Mouse (Mus musculus) cerebellum, adult 11 months (tissue): ENCODE data around the gene Snx11.
"Not testable (repeated sequence)": the region's sequence is repeated elsewhere in the genome, so short reads cannot be mapped to it uniquely, and the experiment has no call there.

Experiments used
- DNase-seq: peaks from one replicate; pipeline ENCODE4 v3.0.0; 2022

Gene Snx11

DNA sequence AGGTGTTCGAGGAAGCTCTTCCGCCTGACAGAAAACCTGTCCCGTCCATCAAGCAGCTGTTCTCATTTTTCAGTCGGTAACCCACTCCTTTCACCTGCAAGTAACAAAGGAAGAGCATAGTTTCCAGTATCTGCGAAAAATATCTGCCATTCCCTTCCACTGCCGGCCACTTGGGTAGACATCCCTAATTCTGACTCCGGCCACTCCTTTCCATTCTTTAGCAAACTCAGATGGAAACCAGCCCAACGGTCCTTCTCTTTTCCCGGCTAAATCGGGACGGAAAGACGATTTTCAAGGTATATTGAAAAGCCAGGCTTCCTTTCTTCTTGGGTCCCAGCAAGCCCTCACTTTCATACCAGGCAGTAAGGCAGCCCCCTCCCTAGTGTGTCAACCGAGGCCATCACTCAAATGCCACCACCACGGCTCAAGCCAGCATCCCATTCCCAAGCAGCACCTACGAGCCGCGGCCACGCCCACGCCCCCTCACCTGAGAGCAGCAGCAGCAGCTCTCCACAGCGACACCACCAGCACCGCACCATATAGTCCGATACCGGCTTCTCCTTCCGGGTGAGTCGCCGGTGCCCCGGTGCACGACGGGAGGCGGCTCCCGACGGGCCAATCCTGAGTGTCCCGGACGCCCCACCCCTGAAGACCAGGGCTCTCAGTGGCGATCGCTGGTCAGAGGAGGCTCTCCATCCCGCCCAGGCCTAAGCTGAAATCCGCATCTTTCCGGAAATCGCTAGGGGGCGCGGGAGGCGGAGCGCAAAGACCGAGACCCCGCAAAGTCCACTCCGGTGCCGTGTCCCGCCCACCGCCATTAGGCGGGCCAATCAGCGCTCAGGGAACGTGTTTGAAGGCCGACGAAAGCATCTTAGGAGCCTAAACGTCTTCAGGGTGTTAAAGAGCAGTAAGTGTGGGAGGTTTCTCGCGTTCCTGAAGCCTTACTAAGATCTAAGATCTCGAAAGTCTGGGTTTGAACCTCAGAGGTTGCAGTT is at the start of gene Snx11:
TSS of gene Snx11 (minus strand) at position 592 of the 995 bp plus-strand sequence.
- DNase-seq = peak; percentile 100

- DNase-seq = no peak
These were observed 49.1 kb upstream of the Snx11 start for GRCm38 (mm10) chr11:96826481-96826880.

DNA sequence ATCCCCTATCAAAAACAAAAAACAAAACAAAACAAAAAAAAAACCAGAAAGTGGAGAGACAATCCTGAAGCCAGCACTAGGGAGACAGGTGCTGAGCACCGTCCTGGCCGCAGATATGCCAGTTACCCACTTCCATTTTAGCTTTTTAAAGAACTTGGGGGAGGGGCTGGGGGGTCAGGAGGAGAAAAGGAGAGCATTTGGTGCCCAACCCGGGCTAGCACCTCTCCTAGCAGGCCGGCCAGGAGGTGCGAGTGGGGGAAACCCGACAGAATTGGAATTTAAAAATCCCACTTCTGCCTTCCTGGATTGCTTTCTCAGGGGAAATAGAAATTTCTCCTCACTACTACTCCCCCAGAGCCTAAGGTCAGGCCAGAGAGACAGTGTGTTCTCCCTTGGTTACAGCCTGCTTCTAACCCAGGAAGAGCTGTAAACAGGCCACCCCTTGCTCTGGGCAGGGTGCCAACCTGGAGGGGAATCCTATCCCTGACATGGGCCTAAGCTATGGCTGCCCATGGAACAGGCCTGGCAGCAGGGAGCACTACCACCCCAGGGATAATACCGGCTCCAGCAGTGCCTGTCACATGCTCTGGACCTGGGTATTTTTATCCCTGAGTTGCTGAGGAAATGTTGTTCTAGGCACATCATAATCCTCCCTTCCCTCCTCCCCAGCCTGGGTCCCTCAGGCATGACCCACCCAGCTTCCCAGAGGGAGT is 47.6 kb upstream of the Snx11 start:
- peak; percentile 62 for DNase-seq

DNA sequence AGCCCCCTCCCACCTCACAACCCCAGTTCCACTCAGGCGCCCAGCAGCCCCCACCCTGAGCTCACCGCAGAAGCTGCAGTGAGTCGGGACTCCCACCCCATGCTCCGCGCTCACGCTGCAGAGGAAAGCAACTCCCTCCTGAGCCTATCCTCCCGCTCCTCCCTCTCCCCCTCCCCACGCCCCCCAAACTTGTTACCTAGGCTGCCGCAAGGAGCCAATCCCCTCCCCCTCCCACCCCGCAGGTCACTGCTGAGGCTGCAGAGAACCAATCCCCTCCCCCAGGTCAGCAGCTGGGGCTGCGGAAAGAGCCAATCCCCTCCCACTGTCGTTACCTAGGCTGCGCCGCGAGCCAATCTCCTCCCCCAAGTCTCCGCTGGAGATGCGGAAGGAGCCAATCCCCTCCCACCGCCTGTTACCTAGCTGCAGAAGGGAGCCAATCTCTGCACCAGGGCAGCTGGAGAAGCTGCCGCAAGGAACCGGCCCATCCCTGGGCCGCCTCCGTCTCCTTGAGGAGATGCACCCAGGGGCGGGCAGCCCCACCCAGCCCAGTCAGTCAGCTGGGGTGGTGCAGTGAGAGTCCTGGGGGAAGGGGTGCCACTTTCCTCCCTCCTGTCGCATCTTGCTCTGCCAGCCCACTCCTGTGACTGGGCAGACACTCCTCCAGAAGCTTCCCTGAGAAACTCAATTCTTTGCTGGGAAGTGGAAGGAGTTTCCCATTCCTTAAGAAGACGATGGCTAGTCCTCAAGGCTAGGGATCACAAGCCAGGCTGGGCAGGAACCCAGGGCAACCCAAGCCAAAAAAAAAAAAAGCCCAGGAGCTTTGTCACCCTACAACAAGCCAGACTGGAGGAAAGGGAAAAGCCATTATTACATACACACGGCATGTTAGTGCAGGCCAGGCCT is 46.8 kb upstream of the Snx11 start:
- DNase-seq = peak; percentile 86

DNA sequence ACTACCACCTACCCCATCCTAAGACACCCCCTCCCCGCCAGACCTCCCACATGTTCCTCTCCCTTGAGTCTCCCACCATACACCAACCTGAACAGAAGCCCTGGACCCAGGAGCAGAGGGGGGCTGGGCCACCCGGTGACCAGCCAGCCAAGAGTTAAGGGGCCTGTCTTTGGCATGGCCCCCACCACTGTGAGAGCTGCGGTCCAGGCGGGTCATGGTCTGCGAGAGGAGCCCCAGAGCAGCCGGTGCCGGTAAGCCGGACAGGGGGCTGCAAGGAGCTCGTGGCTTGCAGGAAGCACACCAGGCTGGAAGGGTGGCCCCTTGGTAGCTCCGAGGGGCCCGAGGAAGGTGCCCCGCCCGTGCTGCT is 46.1 kb upstream of the Snx11 start:
- no peak for DNase-seq

DNA sequence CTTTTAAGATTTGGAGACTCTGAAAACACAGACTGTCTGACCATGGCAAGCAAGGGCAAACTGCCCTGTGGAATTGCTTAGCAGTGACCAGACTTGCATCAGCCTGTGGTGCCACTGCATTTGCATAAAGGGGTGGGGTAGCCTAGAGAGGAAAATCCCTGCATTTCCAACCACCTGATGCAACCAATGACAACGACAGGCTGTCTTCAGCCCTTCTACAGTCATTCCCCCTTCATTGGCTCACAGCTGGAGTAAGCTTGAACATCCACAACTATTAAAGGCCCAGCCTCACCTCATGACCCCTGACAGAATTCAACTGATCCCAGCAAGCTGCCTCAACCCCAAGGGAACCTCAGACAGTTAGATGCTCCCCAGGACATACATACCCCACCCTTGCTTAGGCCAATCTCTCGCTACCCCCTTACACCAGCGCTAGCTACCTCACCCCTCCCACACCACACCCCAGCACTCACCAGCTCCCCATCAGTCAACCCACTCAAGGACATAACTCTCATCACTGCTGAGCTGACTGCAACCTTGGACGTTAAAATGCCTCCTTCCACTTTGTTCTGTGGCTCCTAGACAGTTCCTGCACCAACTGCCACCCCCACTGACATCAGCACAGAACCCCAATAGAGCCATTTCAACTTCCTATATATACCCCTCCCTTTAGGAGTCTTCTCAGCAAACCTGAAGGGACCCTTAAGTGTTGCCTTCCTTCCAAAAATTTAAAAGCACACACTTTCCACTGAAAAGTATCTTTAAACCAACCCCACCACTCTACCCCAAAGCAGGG is 45.5 kb upstream of the Snx11 start:
- no peak for DNase-seq

DNA sequence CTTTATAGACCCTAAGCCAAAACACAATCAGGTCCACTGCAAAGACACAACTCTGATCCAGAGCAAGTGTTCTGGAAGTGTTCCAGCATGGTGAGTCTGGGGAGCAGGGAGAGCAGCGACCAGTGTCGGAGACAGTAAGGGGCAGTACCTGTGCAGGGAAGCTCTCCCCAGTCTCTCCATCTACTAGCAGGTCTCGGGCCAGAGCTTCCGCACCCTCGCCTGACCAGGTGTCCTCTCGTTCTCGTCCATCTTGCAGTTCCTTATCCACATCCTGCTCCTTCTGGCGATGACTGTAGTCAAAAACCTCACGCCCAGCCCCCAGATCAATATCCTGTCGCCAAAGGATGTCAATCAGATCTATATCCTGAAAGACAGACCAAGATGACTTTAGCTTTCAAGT is 44.6 kb upstream of the Snx11 start:
- DNase-seq = no peak

DNA sequence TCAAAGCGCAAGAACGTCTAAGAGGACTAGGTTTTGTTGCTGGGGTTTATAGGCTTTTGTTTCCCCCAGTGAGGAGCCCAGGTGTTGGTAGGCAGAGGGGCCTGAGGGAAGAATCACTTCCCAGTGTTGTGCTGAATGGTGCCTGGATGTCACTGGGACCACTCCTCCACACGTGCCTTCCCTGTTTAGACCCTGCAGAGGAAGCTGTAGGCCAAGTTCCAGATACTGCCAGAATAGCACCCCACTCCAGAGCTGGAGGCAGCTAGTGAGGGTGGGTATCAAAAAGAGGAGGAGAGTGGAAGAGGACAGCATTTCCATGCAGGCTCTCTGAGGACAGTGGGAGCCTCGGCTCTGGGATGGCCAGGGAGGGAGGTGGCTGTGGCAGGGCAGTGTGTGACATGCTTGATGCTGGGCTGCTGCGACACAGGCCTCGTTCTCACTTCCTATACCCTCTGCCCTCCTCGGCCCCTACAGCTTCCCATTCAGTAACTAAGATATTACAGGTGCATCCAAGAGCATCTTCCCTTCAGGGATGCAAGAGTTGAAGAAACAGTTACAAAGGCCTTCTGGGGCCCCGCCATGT is 40.9 kb upstream of the Snx11 start:
- DNase-seq = no peak

DNA sequence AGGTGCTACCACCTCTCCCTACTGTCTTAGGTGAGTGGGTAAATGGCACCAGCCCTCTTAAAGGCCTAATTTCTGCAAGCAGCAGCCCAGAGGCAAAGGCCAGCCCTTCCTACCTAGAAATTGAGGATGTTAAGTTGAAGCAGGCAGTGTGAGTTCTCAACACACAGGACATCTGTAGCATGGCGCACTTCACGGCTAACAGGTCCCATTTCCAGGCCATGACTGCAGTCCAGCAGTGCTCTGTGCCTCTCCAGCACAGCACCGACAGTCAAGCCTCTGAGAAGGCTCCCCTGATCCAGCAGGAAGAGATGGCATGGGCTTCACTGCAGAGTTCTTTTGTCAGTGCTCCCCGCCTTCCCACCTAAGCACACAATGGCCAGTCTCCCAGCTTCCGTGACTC is 39.6 kb upstream of the Snx11 start:
- no peak for DNase-seq

DNA sequence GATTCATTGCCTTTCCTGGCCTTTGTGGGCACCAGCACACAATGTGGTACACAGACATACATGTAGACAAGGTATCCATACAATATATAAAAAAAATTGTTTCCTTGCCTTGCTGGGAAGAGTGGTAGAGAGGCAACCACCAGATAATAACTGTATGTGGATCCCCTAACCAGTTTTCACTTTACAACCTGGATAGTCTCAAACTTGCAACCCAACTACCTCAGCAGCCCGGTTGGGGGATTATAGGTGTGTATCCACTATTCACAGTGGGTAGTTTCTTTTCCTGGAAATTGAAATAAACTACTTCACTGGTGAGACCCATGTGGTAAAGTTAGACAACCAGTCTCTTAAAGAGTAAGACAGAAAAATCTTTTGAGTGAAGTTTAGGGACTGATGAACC is 39.1 kb upstream of the Snx11 start:
- DNase-seq = no peak

DNA sequence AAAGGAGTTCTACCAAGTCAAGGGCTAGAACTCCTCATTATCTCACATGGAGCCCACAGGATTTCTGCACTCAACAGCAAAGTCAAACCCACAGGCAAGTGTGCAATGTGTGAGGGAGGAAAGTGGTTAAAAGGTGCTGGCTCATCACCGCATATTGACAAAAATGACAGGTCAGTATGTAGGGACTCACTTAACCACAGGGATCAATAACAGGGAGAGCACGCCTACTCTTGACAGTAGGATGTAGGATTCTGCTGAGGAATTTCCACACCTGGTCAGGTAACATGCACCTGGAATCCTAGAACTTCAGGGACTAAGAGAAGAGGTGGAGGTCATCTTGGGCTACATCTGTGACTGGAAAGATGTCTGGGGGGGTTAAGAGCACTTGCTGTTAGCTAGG is 38.5 kb upstream of the Snx11 start:
- DNase-seq = no peak

DNA sequence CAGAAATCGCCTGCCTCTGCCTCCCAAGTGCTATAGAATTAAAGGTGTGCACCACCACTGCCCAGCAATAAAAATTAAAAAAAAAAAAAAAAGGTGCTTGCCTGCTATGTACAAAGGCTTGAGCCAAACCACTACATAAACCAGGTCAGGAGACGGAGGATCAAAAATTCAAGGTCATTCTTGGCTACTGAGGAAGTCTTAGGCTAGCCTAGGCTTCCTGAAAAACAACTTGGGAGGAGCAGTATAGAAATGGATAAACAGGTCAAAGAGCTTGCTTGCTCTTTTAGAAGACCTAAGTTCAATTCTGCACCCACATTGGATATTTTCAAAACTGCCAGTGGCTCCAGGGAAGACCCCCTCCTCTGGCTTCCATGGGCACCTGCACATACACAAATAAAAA is 37.1 kb upstream of the Snx11 start:
- DNase-seq = no peak

GRCm38 (mm10) chr11:96813920-96814319 is 36.6 kb upstream of the Snx11 start:
- DNase-seq = no peak

DNA sequence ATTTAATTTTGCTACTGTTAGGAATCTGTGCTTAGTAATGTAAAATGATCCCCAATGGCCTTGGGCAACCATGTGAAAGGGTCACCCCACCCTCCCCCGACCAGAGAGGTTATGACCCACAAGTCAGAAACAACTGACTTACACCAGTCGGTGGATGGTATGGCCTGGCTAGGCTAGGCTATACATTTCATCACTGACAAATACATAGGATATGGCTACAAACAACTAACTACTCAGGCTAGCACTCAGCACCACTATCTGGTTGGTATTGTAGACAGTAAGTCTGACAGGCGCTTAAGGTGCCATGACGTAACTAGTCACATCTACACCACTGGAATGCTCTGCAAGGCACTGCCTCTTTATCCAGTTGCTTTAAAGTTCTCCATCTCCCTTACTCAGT is 36.1 kb upstream of the Snx11 start:
- DNase-seq = no peak

DNA sequence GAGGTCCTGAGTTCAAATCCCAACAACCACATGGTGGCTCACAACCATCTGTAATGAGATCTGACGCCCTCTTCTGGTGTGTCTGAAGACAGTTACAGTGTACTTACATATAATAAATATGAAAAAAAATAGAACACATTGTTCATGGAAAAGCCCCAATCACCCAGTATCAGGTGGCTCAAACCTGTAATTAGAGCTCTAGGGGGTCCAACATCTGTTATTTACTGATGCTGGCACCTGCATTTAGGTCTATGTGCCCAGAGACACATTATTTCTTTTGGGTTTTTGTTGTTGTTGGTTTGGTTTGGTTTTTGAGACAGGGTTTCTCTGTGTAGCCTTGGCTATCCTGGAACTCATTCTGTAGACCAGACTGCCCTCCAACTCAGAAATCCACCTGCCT is 33.8 kb upstream of the Snx11 start:
- not testable (repeated sequence) for DNase-seq

GRCm38 (mm10) chr11:96809562-96810235 is 32.3 kb upstream of the Snx11 start:
- no peak for DNase-seq

- DNase-seq = no peak
These were observed 30.7 kb upstream of the Snx11 start for GRCm38 (mm10) chr11:96808066-96808465.

DNA sequence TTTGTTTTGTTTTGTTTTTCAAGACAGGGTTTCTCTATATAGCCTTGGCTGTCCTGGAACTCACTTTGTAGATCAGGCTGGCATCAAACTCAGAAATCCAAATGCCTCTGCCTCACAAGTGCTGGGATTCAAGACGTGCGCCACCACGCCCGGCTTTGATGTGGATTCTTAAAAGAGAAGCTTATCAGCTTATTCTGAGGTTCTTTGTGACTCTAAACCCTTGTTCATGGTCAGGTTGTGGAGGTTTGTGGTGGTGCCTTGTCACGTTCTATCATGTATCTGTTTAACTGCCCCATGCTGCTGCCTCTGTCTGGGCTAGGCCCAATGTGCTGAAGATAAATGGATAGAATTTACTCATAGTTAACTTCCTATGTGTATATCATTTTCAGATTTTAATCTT is 28.2 kb upstream of the Snx11 start:
- DNase-seq = no peak

DNA sequence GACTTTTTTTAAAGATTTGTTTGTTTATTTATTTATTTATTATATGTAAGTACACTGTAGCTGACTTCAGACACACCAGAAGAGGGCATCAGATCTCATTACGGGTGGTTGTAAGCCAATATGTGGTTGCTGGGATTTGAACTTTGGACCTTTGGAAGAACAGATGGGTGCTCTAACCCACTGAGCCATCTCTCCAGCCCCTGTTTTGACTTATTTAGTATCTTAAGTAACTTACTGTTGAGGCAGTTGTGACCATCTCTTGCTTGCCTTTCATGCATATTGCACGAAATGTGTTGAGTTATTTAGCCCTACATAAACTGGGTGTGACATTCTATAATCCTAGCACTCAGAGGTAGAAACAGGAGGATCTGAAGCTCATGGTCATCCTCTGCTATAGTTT is 22.2 kb upstream of the Snx11 start:
- DNase-seq = no peak

DNA sequence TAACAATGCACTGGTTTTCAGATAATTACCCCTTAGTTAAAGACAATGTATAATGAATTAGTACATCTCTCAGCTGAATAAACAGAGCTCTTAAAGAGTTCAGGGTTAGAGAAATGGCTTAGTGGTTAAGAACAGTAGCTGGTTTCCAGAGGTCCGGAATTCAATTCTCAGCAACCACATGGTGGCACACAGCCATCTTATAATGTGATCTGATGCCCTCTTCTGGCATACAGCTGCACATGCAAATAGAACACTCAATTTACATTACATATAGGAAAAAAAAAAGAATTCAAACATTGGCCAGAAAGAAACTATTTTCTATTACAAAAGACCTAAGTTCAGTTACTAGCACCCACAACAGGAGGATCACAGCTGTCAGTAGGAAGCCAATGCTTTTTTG is 19.2 kb upstream of the Snx11 start:
- no peak for DNase-seq

DNA sequence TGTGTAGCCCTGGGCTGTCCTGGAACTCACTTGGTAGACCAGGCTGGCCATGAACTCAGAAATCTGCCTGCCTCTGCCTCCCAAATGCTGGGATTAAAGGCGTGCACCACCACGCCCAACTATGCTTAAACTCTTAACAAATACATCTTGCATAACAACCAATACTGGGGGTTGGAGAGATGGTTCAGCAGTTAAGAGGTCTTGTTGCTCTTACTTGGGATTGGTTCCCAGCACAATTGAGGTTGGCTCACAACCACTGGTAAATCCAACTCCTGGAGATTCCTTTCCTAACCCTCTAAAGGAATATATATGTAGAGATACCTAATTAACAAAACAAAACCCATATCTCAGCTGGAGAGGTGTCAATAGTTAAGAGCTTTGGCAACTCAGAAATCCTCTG is 18.7 kb upstream of the Snx11 start:
- no peak for DNase-seq
